Mouse (Mus musculus): ENCODE data around the gene Znrf3. TPM values are rescaled to one million over a fixed set of nuclear protein-coding genes. Genes with fewer than 3 reads are reported as not detected.

Gene Znrf3
- total RNA-seq, 2 experiments from 2014 or later, result 21.4 to 22.6 TPM

- DNase-seq (ENCODE audit: low spot score in 2 of 2), result no peak
Observed at GRCm38 (mm10) chr11:5324296-5324695, 120.4 kb downstream of the Znrf3 start.

GRCm38 (mm10) chr11:5321687-5322086 is 123.0 kb downstream of the Znrf3 start:
- no peak for DNase-seq (ENCODE audit: low spot score in 2 of 2)

- DNase-seq (ENCODE audit: low spot score in 2 of 2), result no peak
Observed at GRCm38 (mm10) chr11:5318976-5319375, 125.7 kb downstream of the Znrf3 start.

GRCm38 (mm10) chr11:5318035-5318775 is 126.4 kb downstream of the Znrf3 start:
- DNase-seq (ENCODE audit: low spot score in 2 of 2), result no peak

- DNase-seq (ENCODE audit: low spot score in 2 of 2), result peak in 1 of 2 experiments; percentile 50
Observed at GRCm38 (mm10) chr11:5314796-5315195, 129.9 kb downstream of the Znrf3 start.

GRCm38 (mm10) chr11:5314330-5314741 is 130.3 kb downstream of the Znrf3 start:
- DNase-seq (ENCODE audit: low spot score in 2 of 2), result no peak

- no peak for DNase-seq (ENCODE audit: low spot score in 2 of 2)
Observed at GRCm38 (mm10) chr11:5307024-5307905, 137.4 kb downstream of the Znrf3 start.

- DNase-seq (ENCODE audit: low spot score in 2 of 2), result no peak
Observed at GRCm38 (mm10) chr11:5306017-5306416, 138.6 kb downstream of the Znrf3 start.

GRCm38 (mm10) chr11:5304526-5304925 is 140.1 kb downstream of the Znrf3 start:
- no peak for DNase-seq (ENCODE audit: low spot score in 2 of 2)

GRCm38 (mm10) chr11:5298007-5298372 is 146.7 kb downstream of the Znrf3 start:
- DNase-seq (ENCODE audit: low spot score in 2 of 2), result no peak

- no peak for DNase-seq (ENCODE audit: low spot score in 2 of 2)
Observed at GRCm38 (mm10) chr11:5297148-5298006, 147.3 kb downstream of the Znrf3 start.

- no peak for DNase-seq (ENCODE audit: low spot score in 2 of 2)
Observed at GRCm38 (mm10) chr11:5296576-5297115, 148.0 kb downstream of the Znrf3 start.

GRCm38 (mm10) chr11:5294805-5295204 is 149.8 kb downstream of the Znrf3 start:
- DNase-seq (ENCODE audit: low spot score in 2 of 2), result no peak

GRCm38 (mm10) chr11:5290691-5291090 is 154.0 kb downstream of the Znrf3 start:
- peak; percentile 34 to 55 for DNase-seq (ENCODE audit: low spot score in 2 of 2)

- no peak for DNase-seq (ENCODE audit: low spot score in 2 of 2)
Observed at GRCm38 (mm10) chr11:5289826-5290580, 154.6 kb downstream of the Znrf3 start.

- no peak for DNase-seq (ENCODE audit: low spot score in 2 of 2)
Observed at GRCm38 (mm10) chr11:5283987-5284386, 160.7 kb downstream of the Znrf3 start.

GRCm38 (mm10) chr11:5280932-5281331 is 163.7 kb downstream of the Znrf3 start:
- peak in 1 of 2 experiments; percentile 50 for DNase-seq (ENCODE audit: low spot score in 2 of 2)

GRCm38 (mm10) chr11:5278463-5278862 is 166.2 kb downstream of the Znrf3 start:
- no peak for DNase-seq (ENCODE audit: low spot score in 2 of 2)

- peak in 1 of 2 experiments; percentile 47 for DNase-seq (ENCODE audit: low spot score in 2 of 2)
Observed at GRCm38 (mm10) chr11:5277307-5277971, 167.2 kb downstream of the Znrf3 start.

- peak in 1 of 2 experiments; percentile 30 for DNase-seq (ENCODE audit: low spot score in 2 of 2)
Observed at GRCm38 (mm10) chr11:5275216-5275615, 169.4 kb downstream of the Znrf3 start.
